Mouse (Mus musculus) neural tube, embryonic 15.5 days (tissue): Measurements from ENCODE around the gene Srcin1. TPM values are rescaled to one million over a fixed set of nuclear protein-coding genes. Genes with fewer than 3 reads are reported as not detected.

Source experiments
- ATAC-seq: fragments of 200-750 bp; cut with Nextera tagmentation; 2 replicates; pipeline ENCODE4 v1.8.0; 2017; ENCODE audit warnings: mild to moderate bottlenecking, moderate TSS enrichment, moderate library complexity; ENCODE audit not compliant: low FRiP score
- H3K27ac ChIP-seq: fragments of 300-500 bp; sonication (generic); replicated peaks from 2 replicates; pipeline ENCODE4 v1.5.1; 2015; ENCODE audit warnings: mild to moderate bottlenecking, inconsistent platforms
- H3K27me3 ChIP-seq: fragments of 300-500 bp; sonication (generic); replicated peaks from 2 replicates; pipeline ENCODE4 v1.6.1; 2015; ENCODE audit warnings: inconsistent platforms
- H3K36me3 ChIP-seq: fragments of 300-500 bp; sonication (generic); 2 replicates; pipeline ENCODE4 v1.6.1; 2015; ENCODE audit warnings: inconsistent platforms
- H3K4me1 ChIP-seq: fragments of 300-500 bp; sonication (generic); 2 replicates; pipeline ENCODE4 v1.6.1; 2015; ENCODE audit warnings: inconsistent platforms
- H3K4me2 ChIP-seq: fragments of 300-500 bp; sonication (generic); 2 replicates; pipeline ENCODE4 v1.6.1; 2015; ENCODE audit warnings: inconsistent platforms, mild to moderate bottlenecking, moderate library complexity
- H3K4me3 ChIP-seq: fragments of 300-500 bp; sonication (generic); replicated peaks from 2 replicates; pipeline ENCODE4 v1.5.1; 2015; ENCODE audit warnings: mild to moderate bottlenecking, inconsistent platforms
- H3K9ac ChIP-seq: fragments of 300-500 bp; sonication (generic); replicated peaks from 2 replicates; pipeline ENCODE4 v1.6.1; 2015; ENCODE audit warnings: mild to moderate bottlenecking, inconsistent platforms
- H3K9me3 ChIP-seq: fragments of 300-500 bp; sonication (generic); replicated peaks from 2 replicates; pipeline ENCODE4 v1.6.1; 2016; ENCODE audit warnings: inconsistent platforms
- WGBS: fragments of 180-500 bp; shearing (Covaris S2); methylation state at CpG from one replicate; pipeline ENCODE4 v1.1.7; 2015; ENCODE audit warnings: mixed read lengths; 5-methylcytosine and 5-hydroxymethylcytosine counted together
- polyA plus RNA-seq: library from polyadenylated mRNA; unstranded; fragments of >200 nt; fragmentation: Nextera tagmentation; extraction: Ambion mirVana; gene quantifications from 2 replicates; pipeline ENCODE4 v1.2.1, GENCODE M21; 2015

Gene Srcin1
- polyA plus RNA-seq, 1 experiment from 2014 or later = 10.5 TPM

- H3K36me3 ChIP-seq = no peaks in the 10 kb centered on the region; the same call in 1 of the 2 replicates
- H3K9me3 ChIP-seq = no peaks in the 10 kb centered on the region
- H3K4me1 ChIP-seq = peaks cover 39% of the 10 kb centered on the region
- no peak overlapping the region for H3K9ac ChIP-seq
- 78% methylated on average over 12 of the region's 12 CpGs for WGBS
- ATAC-seq = no peak
- H3K27me3 ChIP-seq = peaks cover 62% of the 10 kb centered on the region
- no peak overlapping the region for H3K27ac ChIP-seq
- H3K4me2 ChIP-seq = no peak overlapping the region
- no peak overlapping the region for H3K4me3 ChIP-seq
These were observed 27.9 kb downstream of the Srcin1 start for GRCm38 (mm10) chr11:97547957-97548706.

GRCm38 (mm10) chr11:97546804-97547411 lies 29.1 kb downstream of the Srcin1 start:
- no peak overlapping the region for H3K27ac ChIP-seq
- under 1% methylated on average over 52 of the region's 73 CpGs for WGBS
- H3K4me1 ChIP-seq = peaks cover 48% of the 10 kb centered on the region
- H3K27me3 ChIP-seq = peaks cover 62% of the 10 kb centered on the region
- peaks cover 4% of the 10 kb centered on the region; the same call in 1 of the 2 replicates for H3K36me3 ChIP-seq
- peak overlapping the region; percentile 51 for H3K4me3 ChIP-seq
- no peaks in the 10 kb centered on the region for H3K9me3 ChIP-seq
- peak overlapping the region; percentile 58 for H3K9ac ChIP-seq
- peak; percentile 48 for ATAC-seq
- peak overlapping the region; percentile 95 for H3K4me2 ChIP-seq

- Histone ChIP-seq H3K9me3 (no peaks in the 10 kb centered on the region), H3K4me3 (peak overlapping the region; percentile 51), H3K36me3 (peaks cover 4% of the 10 kb centered on the region; the same call in 1 of the 2 replicates), H3K27me3 (peaks cover 57% of the 10 kb centered on the region), H3K4me1 (peaks cover 47% of the 10 kb centered on the region), H3K4me2 (peak overlapping the region; percentile 95), H3K27ac (no peak overlapping the region), H3K9ac (peak overlapping the region; percentile 58)
- 7% methylated on average over 26 of the region's 26 CpGs for WGBS
- 0 out of 2 replicates have a peak, but pooled peaks have one; percentile 15 for ATAC-seq
These were observed 30.0 kb downstream of the Srcin1 start for GRCm38 (mm10) chr11:97545808-97546560.

GRCm38 (mm10) chr11:97543883-97544282 lies 32.1 kb downstream of the Srcin1 start:
- no peak overlapping the region for H3K9ac ChIP-seq
- H3K4me2 ChIP-seq = no peak overlapping the region
- ATAC-seq = no peak
- peaks cover 4% of the 10 kb centered on the region; the same call in 1 of the 2 replicates for H3K36me3 ChIP-seq
- H3K4me1 ChIP-seq = peaks cover 56% of the 10 kb centered on the region
- no peaks in the 10 kb centered on the region for H3K9me3 ChIP-seq
- H3K4me3 ChIP-seq = no peak overlapping the region
- H3K27ac ChIP-seq = peak overlapping the region; percentile 46
- peaks cover 36% of the 10 kb centered on the region for H3K27me3 ChIP-seq
- WGBS = 73% methylated on average over 9 of the region's 9 CpGs

GRCm38 (mm10) chr11:97543181-97543733 lies 32.7 kb downstream of the Srcin1 start:
- no peak overlapping the region for H3K4me3 ChIP-seq
- peaks cover 56% of the 10 kb centered on the region for H3K4me1 ChIP-seq
- 47% methylated on average over 12 of the region's 12 CpGs for WGBS
- peaks cover 30% of the 10 kb centered on the region for H3K27me3 ChIP-seq
- no peak overlapping the region; the same call in 1 of the 2 replicates for H3K9ac ChIP-seq
- H3K9me3 ChIP-seq = no peaks in the 10 kb centered on the region
- peaks cover 4% of the 10 kb centered on the region; the same call in 1 of the 2 replicates for H3K36me3 ChIP-seq
- peak overlapping the region; percentile 46 for H3K27ac ChIP-seq
- 0 out of 2 replicates have a peak, but pooled peaks have one; percentile 6 for ATAC-seq
- H3K4me2 ChIP-seq = no peak overlapping the region

- Histone ChIP-seq H3K27ac (0 out of 2 replicates have a peak overlapping the region, but pooled peaks have one; percentile 46), H3K27me3 (peaks cover 28% of the 10 kb centered on the region), H3K4me2 (no peak overlapping the region), H3K9ac (no peak overlapping the region), H3K4me1 (peaks cover 57% of the 10 kb centered on the region), H3K4me3 (no peak overlapping the region), H3K36me3 (peaks cover 4% of the 10 kb centered on the region; the same call in 1 of the 2 replicates), H3K9me3 (no peaks in the 10 kb centered on the region)
- WGBS = 76% methylated on average over 22 of the region's 22 CpGs
- ATAC-seq = no peak
These were observed 33.5 kb downstream of the Srcin1 start for GRCm38 (mm10) chr11:97542171-97543150.

GRCm38 (mm10) chr11:97540604-97541003 lies 35.4 kb downstream of the Srcin1 start:
- H3K27me3 ChIP-seq = peaks cover 37% of the 10 kb centered on the region
- H3K36me3 ChIP-seq = peaks cover 7% of the 10 kb centered on the region; the same call in 1 of the 2 replicates
- WGBS = 59% methylated on average over 3 of the region's 3 CpGs
- no peaks in the 10 kb centered on the region for H3K9me3 ChIP-seq
- H3K4me1 ChIP-seq = peaks cover 55% of the 10 kb centered on the region
- H3K4me3 ChIP-seq = no peak overlapping the region
- H3K9ac ChIP-seq = no peak overlapping the region
- no peak overlapping the region for H3K27ac ChIP-seq
- ATAC-seq = no peak
- no peak overlapping the region for H3K4me2 ChIP-seq

- peaks cover 39% of the 10 kb centered on the region for H3K27me3 ChIP-seq
- H3K36me3 ChIP-seq = peaks cover 7% of the 10 kb centered on the region; the same call in 1 of the 2 replicates
- no peak overlapping the region for H3K4me2 ChIP-seq
- H3K4me1 ChIP-seq = peaks cover 57% of the 10 kb centered on the region
- H3K27ac ChIP-seq = no peak overlapping the region
- H3K9ac ChIP-seq = no peak overlapping the region
- WGBS = 62% methylated on average over 3 of the region's 3 CpGs
- H3K4me3 ChIP-seq = no peak overlapping the region
- no peaks in the 10 kb centered on the region for H3K9me3 ChIP-seq
- ATAC-seq = no peak
These were observed 35.9 kb downstream of the Srcin1 start for GRCm38 (mm10) chr11:97540136-97540535.

- H3K4me1 ChIP-seq = peaks cover 63% of the 10 kb centered on the region
- no peak overlapping the region for H3K9ac ChIP-seq
- no peak overlapping the region for H3K4me2 ChIP-seq
- H3K27ac ChIP-seq = no peak overlapping the region
- H3K4me3 ChIP-seq = no peak overlapping the region
- no peak for ATAC-seq
- H3K36me3 ChIP-seq = peaks cover 10% of the 10 kb centered on the region; the same call in 1 of the 2 replicates
- peaks cover 40% of the 10 kb centered on the region for H3K27me3 ChIP-seq
- no peaks in the 10 kb centered on the region for H3K9me3 ChIP-seq
- 48% methylated on average over 5 of the region's 5 CpGs for WGBS
These were observed 36.4 kb downstream of the Srcin1 start for GRCm38 (mm10) chr11:97539622-97540021.

- peaks cover 15% of the 10 kb centered on the region; the same call in 1 of the 2 replicates for H3K36me3 ChIP-seq
- peaks cover 48% of the 10 kb centered on the region for H3K4me1 ChIP-seq
- no peaks in the 10 kb centered on the region for H3K9me3 ChIP-seq
- 18% methylated on average over 12 of the region's 12 CpGs for WGBS
- no peak overlapping the region for H3K9ac ChIP-seq
- peaks cover 60% of the 10 kb centered on the region for H3K27me3 ChIP-seq
- H3K4me3 ChIP-seq = no peak overlapping the region
- H3K4me2 ChIP-seq = peak overlapping the region; percentile 58
- no peak for ATAC-seq
- no peak overlapping the region for H3K27ac ChIP-seq
These were observed 38.4 kb downstream of the Srcin1 start for GRCm38 (mm10) chr11:97537580-97538089.
